Comparison of ENCODE assay signal across 8 mouse cellular contexts in genomic region chrX:140524231-140524630, GRCm38 (mm10).
"Had no signal": no experiment of that assay in that cellular context is flagged by ENCODE, and none has a peak within 500 bp of the region (broad histone marks: within the 10 kb centered on the region; RNA-seq: fewer than 3 reads in every experiment).

No protein-coding gene starts in this region.

- DNase-seq: lung, adult 2 months; lung, postnatal 14 days; lung, postnatal 36 days; right cerebral cortex, postnatal 14 days; spleen, adult 18-20 months; thymus, adult 18-20 months; thymus, postnatal 14 days; thymus, postnatal 36 days had no signal
